Mouse (Mus musculus) neutrophil, adult 5-6 weeks (primary cell): ENCODE measurements around the gene Msh3. TPM values are rescaled to one million over a fixed set of nuclear protein-coding genes. Genes with fewer than 3 reads are reported as not detected.
"Not testable (repeated sequence)": the region's sequence is repeated elsewhere in the genome, so short reads cannot be mapped to it uniquely, and the experiment has no call there.

Source experiments
- ATAC-seq: fragments of 151-379, 151-347 bp; 2 replicates; pipeline ENCODE4 v1.8.0; 2017; ENCODE audit warnings: mild to moderate bottlenecking, moderate TSS enrichment; ENCODE audit not compliant: insufficient number of reproducible peaks, poor library complexity, low FRiP score, severe bottlenecking; ENCODE audit errors: extremely low read depth
- total RNA-seq: library from RNA; stranded (forward); fragments of 200-1000 nt; gene quantifications from 2 replicates; pipeline ENCODE4 v1.2.3, GENCODE M21; 2017

Gene Msh3
- total RNA-seq, 1 experiment from 2014 or later = 53.7 TPM

DNA sequence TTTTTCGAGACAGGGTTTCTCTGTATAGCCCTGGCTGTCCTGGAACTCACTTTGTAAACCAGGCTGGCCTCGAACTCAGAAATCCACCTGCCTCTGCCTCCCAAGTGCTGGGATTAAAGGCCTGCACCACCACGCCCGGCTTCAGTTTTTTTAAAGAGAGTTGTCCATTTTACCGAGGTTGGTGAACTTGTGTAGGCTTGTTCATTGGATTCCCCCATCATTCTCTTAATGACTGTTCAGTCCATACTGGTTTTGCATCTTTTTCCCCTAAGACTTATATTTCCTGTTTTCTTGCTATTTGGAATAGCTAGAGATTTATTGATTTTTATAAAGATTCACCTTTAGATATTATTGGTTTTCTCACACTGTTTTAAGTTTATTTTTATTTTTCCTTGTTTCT lies 161.0 kb downstream of the Msh3 start:
- ATAC-seq = not testable (repeated sequence)

DNA sequence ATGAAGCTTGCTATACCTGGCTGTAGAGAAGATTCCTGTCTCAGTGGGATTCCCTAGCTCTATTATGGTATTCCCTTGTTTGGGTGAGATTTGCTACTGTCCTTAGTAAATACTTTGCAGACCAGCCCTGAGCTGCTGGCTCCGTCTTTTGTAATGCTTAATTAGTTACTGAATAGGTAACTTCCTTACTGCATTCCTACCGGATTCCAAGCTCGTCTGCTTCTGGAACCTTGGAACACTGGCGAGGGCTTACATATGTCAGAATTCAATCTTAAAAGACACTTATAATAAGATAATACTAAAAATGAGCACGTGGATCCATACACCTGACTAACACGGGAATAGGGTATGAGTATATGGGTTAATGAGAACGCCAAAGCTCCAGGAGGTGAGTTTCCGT lies 182.1 kb downstream of the Msh3 start:
- not testable (repeated sequence) for ATAC-seq

Other genes starting within 250 kb of the Msh3 start
- 1.6 and 2.8 TPM in 2 replicates for gene Rasgrf2, start 223.3 kb downstream of the Msh3 start, total RNA-seq
- gene Gm20379, start 49.0 kb downstream of the Msh3 start, total RNA-seq = not detected in 2 replicates
- 1.1 and 2.2 TPM in 2 replicates for gene Dhfr, start 277 bp downstream of the Msh3 start, total RNA-seq
- not detected in 2 replicates for gene Ankrd34b, start 70.9 kb upstream of the Msh3 start, total RNA-seq
- 5.9 and 6.5 TPM in 2 replicates for gene Fam151b, start 129.0 kb upstream of the Msh3 start, total RNA-seq
- 22.2 and 27.7 TPM in 2 replicates for gene Zfyve16, start 175.9 kb upstream of the Msh3 start, total RNA-seq
- not detected in 2 replicates for gene Spz1, start 221.2 kb upstream of the Msh3 start, total RNA-seq